Mouse (Mus musculus): ENCODE results near the gene Upk2. TPM values are rescaled to one million over a fixed set of nuclear protein-coding genes. Genes with fewer than 3 reads are reported as not detected.

The Upk2 gene
- polyA plus RNA-seq, 1 experiment = 1.4 TPM

GRCm38 (mm10) chr9:44488416-44488815, 33.6 kb upstream of the Upk2 start:
- WGBS = 72% methylated on average over 8 of the region's 8 CpGs
- no peak overlapping the region for H3K4me3 ChIP-seq (ENCODE audit: control insufficient read depth, insufficient read depth, low read length)
- no peaks in the 10 kb centered on the region for H3K36me3 ChIP-seq (ENCODE audit: control insufficient read depth, insufficient read depth, low read length)
- H3K4me1 ChIP-seq (replicated peaks; ENCODE audit: control insufficient read depth, insufficient read depth, low read length) = peaks cover 60% of the 10 kb centered on the region
- no peak for TF ChIP-seq CTCF (IDR thresholded peaks at IDR 0.05; ENCODE audit: borderline replicate concordance, control insufficient read depth, extremely low read depth, insufficient read depth, low read length, poor library complexity)
- TF ChIP-seq POLR2A (IDR thresholded peaks at IDR 0.05; ENCODE audit: control insufficient read depth, extremely low read depth, insufficient read depth, low read length, poor library complexity) = no peak
- no peak overlapping the region for H3K27ac ChIP-seq (ENCODE audit: control insufficient read depth, insufficient read depth, low read length)
- no peak for DNase-seq
- no peaks in the 10 kb centered on the region for H3K27me3 ChIP-seq (ENCODE audit: control insufficient read depth, insufficient read depth, low read length)

GRCm38 (mm10) chr9:44487441-44487840, 32.7 kb upstream of the Upk2 start:
- no peak for DNase-seq
- 39% methylated on average over 7 of the region's 7 CpGs for WGBS
- Histone ChIP-seq H3K27ac (ENCODE audit: control insufficient read depth, insufficient read depth, low read length) (no peak overlapping the region), H3K36me3 (ENCODE audit: control insufficient read depth, insufficient read depth, low read length) (no peaks in the 10 kb centered on the region), H3K4me3 (ENCODE audit: control insufficient read depth, insufficient read depth, low read length) (no peak overlapping the region), H3K27me3 (ENCODE audit: control insufficient read depth, insufficient read depth, low read length) (no peaks in the 10 kb centered on the region), H3K4me1 (replicated peaks; ENCODE audit: control insufficient read depth, insufficient read depth, low read length) (peaks cover 50% of the 10 kb centered on the region)
- no peak for TF ChIP-seq POLR2A (IDR thresholded peaks at IDR 0.05; ENCODE audit: control insufficient read depth, extremely low read depth, insufficient read depth, low read length, poor library complexity)
- no peak for TF ChIP-seq CTCF (IDR thresholded peaks at IDR 0.05; ENCODE audit: borderline replicate concordance, control insufficient read depth, extremely low read depth, insufficient read depth, low read length, poor library complexity)

- H3K27me3 ChIP-seq (ENCODE audit: control insufficient read depth, insufficient read depth, low read length) = no peaks in the 10 kb centered on the region
- H3K27ac ChIP-seq (ENCODE audit: control insufficient read depth, insufficient read depth, low read length) = no peak overlapping the region
- TF ChIP-seq POLR2A (IDR thresholded peaks at IDR 0.05; ENCODE audit: control insufficient read depth, extremely low read depth, insufficient read depth, low read length, poor library complexity) (no peak), CTCF (IDR thresholded peaks at IDR 0.05; ENCODE audit: borderline replicate concordance, control insufficient read depth, extremely low read depth, insufficient read depth, low read length, poor library complexity) (no peak)
- H3K4me3 ChIP-seq (ENCODE audit: control insufficient read depth, insufficient read depth, low read length) = no peak overlapping the region
- peaks cover 51% of the 10 kb centered on the region for H3K4me1 ChIP-seq (replicated peaks; ENCODE audit: control insufficient read depth, insufficient read depth, low read length)
- 80% methylated on average over 15 of the region's 15 CpGs for WGBS
- DNase-seq = no peak
- H3K36me3 ChIP-seq (ENCODE audit: control insufficient read depth, insufficient read depth, low read length) = no peaks in the 10 kb centered on the region
These were observed 32.1 kb upstream of the Upk2 start for GRCm38 (mm10) chr9:44486741-44487421.

- DNase-seq = no peak
- Histone ChIP-seq H3K4me3 (ENCODE audit: control insufficient read depth, insufficient read depth, low read length) (no peak overlapping the region), H3K27me3 (ENCODE audit: control insufficient read depth, insufficient read depth, low read length) (no peaks in the 10 kb centered on the region), H3K36me3 (ENCODE audit: control insufficient read depth, insufficient read depth, low read length) (no peaks in the 10 kb centered on the region), H3K4me1 (replicated peaks; ENCODE audit: control insufficient read depth, insufficient read depth, low read length) (peaks cover 51% of the 10 kb centered on the region), H3K27ac (ENCODE audit: control insufficient read depth, insufficient read depth, low read length) (no peak overlapping the region)
- TF ChIP-seq CTCF (IDR thresholded peaks at IDR 0.05; ENCODE audit: borderline replicate concordance, control insufficient read depth, extremely low read depth, insufficient read depth, low read length, poor library complexity) (no peak), POLR2A (IDR thresholded peaks at IDR 0.05; ENCODE audit: control insufficient read depth, extremely low read depth, insufficient read depth, low read length, poor library complexity) (no peak)
- 77% methylated on average over 3 of the region's 3 CpGs for WGBS
These were observed 31.6 kb upstream of the Upk2 start for GRCm38 (mm10) chr9:44486335-44486734.

- Histone ChIP-seq H3K27me3 (ENCODE audit: control insufficient read depth, insufficient read depth, low read length) (no peaks in the 10 kb centered on the region), H3K4me3 (ENCODE audit: control insufficient read depth, insufficient read depth, low read length) (no peak overlapping the region), H3K27ac (ENCODE audit: control insufficient read depth, insufficient read depth, low read length) (no peak overlapping the region), H3K36me3 (ENCODE audit: control insufficient read depth, insufficient read depth, low read length) (no peaks in the 10 kb centered on the region), H3K4me1 (replicated peaks; ENCODE audit: control insufficient read depth, insufficient read depth, low read length) (peaks cover 51% of the 10 kb centered on the region)
- 68% methylated on average over 14 of the region's 14 CpGs for WGBS
- peak; percentile 4 for DNase-seq
- no peak for TF ChIP-seq CTCF (IDR thresholded peaks at IDR 0.05; ENCODE audit: borderline replicate concordance, control insufficient read depth, extremely low read depth, insufficient read depth, low read length, poor library complexity)
- no peak for TF ChIP-seq POLR2A (IDR thresholded peaks at IDR 0.05; ENCODE audit: control insufficient read depth, extremely low read depth, insufficient read depth, low read length, poor library complexity)
These were observed 30.9 kb upstream of the Upk2 start for GRCm38 (mm10) chr9:44485516-44486161.

- Histone ChIP-seq H3K27ac (ENCODE audit: control insufficient read depth, insufficient read depth, low read length) (no peak overlapping the region), H3K27me3 (ENCODE audit: control insufficient read depth, insufficient read depth, low read length) (no peaks in the 10 kb centered on the region), H3K4me1 (replicated peaks; ENCODE audit: control insufficient read depth, insufficient read depth, low read length) (peaks cover 50% of the 10 kb centered on the region), H3K36me3 (ENCODE audit: control insufficient read depth, insufficient read depth, low read length) (no peaks in the 10 kb centered on the region), H3K4me3 (ENCODE audit: control insufficient read depth, insufficient read depth, low read length) (no peak overlapping the region)
- TF ChIP-seq CTCF (IDR thresholded peaks at IDR 0.05; ENCODE audit: borderline replicate concordance, control insufficient read depth, extremely low read depth, insufficient read depth, low read length, poor library complexity) (no peak), POLR2A (IDR thresholded peaks at IDR 0.05; ENCODE audit: control insufficient read depth, extremely low read depth, insufficient read depth, low read length, poor library complexity) (no peak)
- WGBS = 84% methylated on average over 6 of the region's 6 CpGs
- DNase-seq = no peak
These were observed 30.3 kb upstream of the Upk2 start for GRCm38 (mm10) chr9:44485105-44485515.

All from thymus, adult 2 months (tissue).